In the genomic region with DNA sequence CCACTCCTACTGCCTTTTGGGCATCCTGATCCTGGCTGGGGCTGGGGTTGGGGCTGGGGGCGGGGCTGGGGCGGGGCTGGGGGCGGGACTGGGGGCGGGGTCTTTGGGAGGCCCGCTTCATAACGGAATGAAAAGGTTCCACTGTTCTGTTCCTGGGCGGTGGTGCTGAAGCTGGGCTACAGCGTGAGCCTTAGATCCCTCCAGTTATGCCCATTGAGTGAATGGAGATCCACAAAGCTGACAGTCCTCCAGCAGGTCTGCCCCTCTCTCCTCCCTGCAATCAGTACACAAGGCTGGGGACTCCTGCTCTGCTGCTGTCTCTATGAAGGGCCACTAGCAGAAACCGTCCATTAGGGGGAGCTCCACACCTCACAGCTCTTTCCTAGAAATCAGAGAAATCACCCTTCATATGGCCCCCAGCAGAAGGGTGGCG, we compare ENCODE assay signal across 8 mouse cellular contexts.
A peak's percentile ranks its signal among the peaks of the same experiment; 100 is the strongest.
DNase-seq lines count a peak whose midpoint lies in the region; ATAC-seq and TF ChIP-seq lines count a peak whose summit lies in the region.

No protein-coding gene starts in this region.

- ATAC-seq in common myeloid progenitor, adult 5-6 weeks (replicated peaks; ENCODE audit: low read depth, poor library complexity, severe bottlenecking): peak; percentile 97
- no peak for ATAC-seq in heart, embryonic 16.5 days (replicated peaks; ENCODE audit: extremely low read depth, insufficient read depth, low FRiP score)
- peak; percentile 74 for ATAC-seq in lung, embryonic 14.5 days (ENCODE audit: insufficient read depth)

- peak overlapping the region; percentile 24; the same call in 1 of the 2 replicates for H3K4me3 ChIP-seq in heart, embryonic 16.5 days (ENCODE audit: low read length)
- no peak overlapping the region for H3K4me3 ChIP-seq in lung, embryonic 14.5 days (ENCODE audit: low read depth, low read length)

- no peaks in the 10 kb centered on the region for H3K36me3 ChIP-seq in heart, embryonic 16.5 days (ENCODE audit: control insufficient read depth, insufficient read depth)
- no peaks in the 10 kb centered on the region for H3K36me3 ChIP-seq in lung, embryonic 14.5 days (ENCODE audit: insufficient read depth)

- H3K4me2 ChIP-seq in heart, embryonic 16.5 days (ENCODE audit: low read depth, low read length): peak overlapping the region; percentile 53
- H3K4me2 ChIP-seq in lung, embryonic 14.5 days: peak overlapping the region; percentile 47

- no peaks in the 10 kb centered on the region for H3K27me3 ChIP-seq in heart, embryonic 16.5 days (ENCODE audit: control insufficient read depth, insufficient read depth, low read length)
- no peaks in the 10 kb centered on the region for H3K27me3 ChIP-seq in lung, embryonic 14.5 days (ENCODE audit: insufficient read depth, low read length)

- no peak overlapping the region for H3K9ac ChIP-seq in heart, embryonic 16.5 days (ENCODE audit: low read length)
- H3K9ac ChIP-seq in lung, embryonic 14.5 days: no peak overlapping the region

- H3K4me1 ChIP-seq in heart, embryonic 16.5 days (ENCODE audit: control insufficient read depth, insufficient read depth, low read length): 0 out of 2 replicates have a peak, but pooled peaks cover 3% of the 10 kb centered on the region
- no peaks in the 10 kb centered on the region for H3K4me1 ChIP-seq in lung, embryonic 14.5 days (ENCODE audit: insufficient read depth)

- TF ChIP-seq CTCF in lung, embryonic 14.5 days (IDR thresholded peaks at IDR 0.05; ENCODE audit: low read depth): peak; percentile 73

- no peak overlapping the region for H3K27ac ChIP-seq in heart, embryonic 16.5 days (ENCODE audit: low read length)
- H3K27ac ChIP-seq in lung, embryonic 14.5 days (ENCODE audit: low read depth): no peak overlapping the region

- H3K9me3 ChIP-seq in heart, embryonic 16.5 days (replicated peaks; ENCODE audit: control insufficient read depth, low read length): no peaks in the 10 kb centered on the region
- H3K9me3 ChIP-seq in lung, embryonic 14.5 days (ENCODE audit: low read depth, low read length): no peaks in the 10 kb centered on the region

- peak; percentile 22 for DNase-seq in right cerebral cortex, postnatal 14 days
- no peak for DNase-seq in right cerebral cortex, postnatal 4 days
- DNase-seq in kidney, postnatal 14 days: peak; percentile 58
- peak; percentile 75 for DNase-seq in lung, embryonic 14.5 days
- peak; percentile 38 for DNase-seq in right cerebral cortex, postnatal 25 days
- DNase-seq in ovary, postnatal 14 days (ENCODE audit: low spot score): no peak

- 2% methylated on average over 10 of the region's 10 CpGs for WGBS in heart, embryonic 16.5 days
- WGBS in lung, embryonic 14.5 days: 4% methylated on average over 10 of the region's 10 CpGs

Comparison
In these comparisons a context has a peak if more than half of its experiments do, and no peak if none do; other contexts are left out.
1. DNase-seq: peak in right cerebral cortex, postnatal 14 days (single experiment), kidney, postnatal 14 days (single experiment), lung, embryonic 14.5 days (single experiment) and right cerebral cortex, postnatal 25 days (single experiment); none in right cerebral cortex, postnatal 4 days (single experiment) and ovary, postnatal 14 days (single experiment).